Mouse (Mus musculus) forebrain, embryonic 14.5 days (tissue): ENCODE results near the gene Ing2. TPM values are rescaled to one million over a fixed set of nuclear protein-coding genes. Genes with fewer than 3 reads are reported as not detected.

ENCODE experiments used
- ATAC-seq: fragments of 200-750 bp; cut with Nextera tagmentation; 2 replicates; pipeline ENCODE4 v1.8.0; 2017; ENCODE audit warnings: mild to moderate bottlenecking, moderate library complexity
- DNase-seq: peaks from one replicate; pipeline ENCODE4 v3.0.0-alpha.2; 2015; ENCODE audit warnings: low spot score
- H3K27ac ChIP-seq: fragments of 300-500 bp; sonication (generic); 2 replicates; pipeline ENCODE4 v1.5.1; 2014; ENCODE audit warnings: low read depth, mild to moderate bottlenecking, control low read depth, low read length, moderate library complexity
- H3K27me3 ChIP-seq: fragments of 300-500 bp; sonication (generic); replicated peaks from 2 replicates; pipeline ENCODE4 v1.6.1; 2014; ENCODE audit warnings: low read length, control low read depth, mixed read lengths; ENCODE audit not compliant: control insufficient read depth, insufficient read depth
- H3K36me3 ChIP-seq: fragments of 300-500 bp; sonication (generic); 2 replicates; pipeline ENCODE4 v1.6.1; 2014; ENCODE audit warnings: low read length, control low read depth; ENCODE audit not compliant: control insufficient read depth, insufficient read depth
- H3K4me1 ChIP-seq: fragments of 300-500 bp; sonication (generic); 2 replicates; pipeline ENCODE4 v1.6.1; 2014; ENCODE audit warnings: antibody characterized with exemption, low read length, control low read depth; ENCODE audit not compliant: control insufficient read depth, insufficient read depth
- H3K4me2 ChIP-seq: fragments of 300-500 bp; sonication (generic); 2 replicates; pipeline ENCODE4 v1.6.1; 2014; ENCODE audit warnings: mild to moderate bottlenecking, control low read depth, low read length
- H3K4me3 ChIP-seq: fragments of 300-500 bp; sonication (generic); 2 replicates; pipeline ENCODE4 v1.5.1; 2014; ENCODE audit warnings: low read depth, low read length, control low read depth
- H3K9ac ChIP-seq: fragments of 300-500 bp; sonication (generic); 2 replicates; pipeline ENCODE4 v1.6.1; 2014; ENCODE audit warnings: mild to moderate bottlenecking, low read length, control low read depth, moderate library complexity
- H3K9me3 ChIP-seq: fragments of 300-500 bp; sonication (generic); replicated peaks from 2 replicates; pipeline ENCODE4 v1.6.1; 2016; ENCODE audit warnings: low read length, control low read depth, mixed read lengths; ENCODE audit not compliant: control insufficient read depth
- WGBS: fragments of 180-500 bp; shearing (Covaris S2); extraction: QIAGEN DNeasy Blood & Tissue Kit; methylation state at CpG from one replicate; pipeline ENCODE4 v1.1.7; 2014; 5-methylcytosine and 5-hydroxymethylcytosine counted together
- polyA plus RNA-seq: library from polyadenylated mRNA; unstranded; fragments of >200 nt; fragmentation: Nextera tagmentation; extraction: Ambion mirVana; gene quantifications from 2 replicates; pipeline ENCODE4 v1.2.1, GENCODE M21; 2014

Ing2 gene
- polyA plus RNA-seq = 5.8 and 10.1 TPM in 2 replicates

DNA sequence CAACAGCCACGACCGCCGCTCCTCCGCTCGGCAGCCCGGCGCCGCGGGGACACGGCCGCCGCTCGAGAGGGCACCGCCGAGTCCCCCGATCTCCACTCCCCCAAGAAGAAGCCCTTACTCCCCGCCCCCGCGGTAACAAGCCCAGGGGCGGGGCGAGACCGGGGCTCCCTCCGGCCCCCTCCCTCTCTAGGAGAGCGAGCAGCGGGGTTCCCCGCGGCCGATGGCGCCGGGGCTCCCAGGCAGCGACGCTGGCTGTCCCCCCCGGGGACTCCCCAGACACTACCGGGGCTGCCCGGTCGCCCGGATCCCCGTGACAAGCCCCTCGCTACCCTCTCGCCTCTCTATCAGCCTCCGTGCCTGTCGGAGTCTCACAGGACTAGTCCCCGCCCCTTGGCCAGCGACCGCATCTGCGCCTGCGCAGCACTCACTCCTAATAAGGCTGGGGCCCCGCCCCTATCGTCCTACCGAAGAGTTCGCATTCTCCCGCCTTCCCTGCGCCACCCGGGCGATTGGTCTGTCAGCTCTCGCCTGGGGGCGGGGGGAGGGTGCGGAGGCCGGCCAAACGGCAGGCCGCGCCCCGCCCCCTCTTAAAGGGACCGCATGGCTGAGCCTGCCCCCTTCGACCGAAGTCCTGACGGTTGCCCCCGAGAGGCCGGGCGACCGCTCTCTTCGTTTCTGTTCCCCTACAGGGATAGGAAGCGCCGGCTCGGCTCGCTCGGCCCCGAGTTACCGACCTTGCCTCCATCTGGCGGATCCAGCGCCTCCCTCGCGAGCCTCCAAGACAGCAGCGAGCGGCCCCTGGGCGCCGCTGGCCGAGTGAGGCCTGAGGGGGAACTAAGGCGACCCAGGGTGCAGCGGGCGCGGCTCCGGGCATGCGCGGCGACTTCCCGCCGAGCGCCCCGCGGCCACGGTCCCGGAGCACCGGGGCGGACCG is at the start of gene Ing2:
Ing2 (minus strand) TSS at position 780 of the 934 bp plus-strand sequence.
- no peaks in the 10 kb centered on the region for H3K36me3 ChIP-seq
- DNase-seq (peak; percentile 100), ATAC-seq (peak; percentile 91)
- H3K4me2 ChIP-seq = peak within 1 kb of the TSS; percentile 72
- H3K27ac ChIP-seq = peak within 1 kb of the TSS; percentile 90
- no peaks in the 10 kb centered on the region for H3K27me3 ChIP-seq
- no peaks in the 10 kb centered on the region for H3K9me3 ChIP-seq
- H3K9ac ChIP-seq = peak within 1 kb of the TSS; percentile 86
- H3K4me1 ChIP-seq = no peaks in the 10 kb centered on the region
- under 1% methylated on average over 84 of the region's 106 CpGs for WGBS
- H3K4me3 ChIP-seq = peak within 1 kb of the TSS; percentile 91

DNA sequence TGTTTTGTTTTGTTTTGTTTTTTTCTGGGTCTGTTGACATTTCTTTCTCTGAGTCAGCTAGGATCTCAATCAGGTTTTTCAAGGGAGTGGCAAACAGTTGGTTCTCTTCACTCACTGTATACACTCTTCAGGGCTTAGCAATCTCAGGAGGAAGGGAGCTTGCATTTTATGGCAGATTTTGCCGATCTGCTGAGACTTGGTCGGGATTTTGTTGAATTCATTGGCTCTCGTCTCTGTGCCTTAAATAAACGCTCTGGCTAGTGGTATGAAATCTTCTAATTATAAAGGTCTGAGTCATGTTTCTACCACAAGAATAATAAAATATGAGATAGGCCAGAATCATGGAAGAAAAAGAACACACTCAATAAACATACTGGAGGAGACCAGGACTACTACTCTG is 46.3 kb upstream of the Ing2 start:
- Histone ChIP-seq H3K27ac (no peak overlapping the region), H3K4me2 (no peak overlapping the region), H3K36me3 (no peaks in the 10 kb centered on the region), H3K9me3 (no peaks in the 10 kb centered on the region), H3K4me3 (no peak overlapping the region), H3K9ac (no peak overlapping the region), H3K27me3 (no peaks in the 10 kb centered on the region), H3K4me1 (no peaks in the 10 kb centered on the region)
- WGBS = 79% methylated on average over 4 of the region's 4 CpGs
- ATAC-seq (no peak), DNase-seq (no peak)

DNA sequence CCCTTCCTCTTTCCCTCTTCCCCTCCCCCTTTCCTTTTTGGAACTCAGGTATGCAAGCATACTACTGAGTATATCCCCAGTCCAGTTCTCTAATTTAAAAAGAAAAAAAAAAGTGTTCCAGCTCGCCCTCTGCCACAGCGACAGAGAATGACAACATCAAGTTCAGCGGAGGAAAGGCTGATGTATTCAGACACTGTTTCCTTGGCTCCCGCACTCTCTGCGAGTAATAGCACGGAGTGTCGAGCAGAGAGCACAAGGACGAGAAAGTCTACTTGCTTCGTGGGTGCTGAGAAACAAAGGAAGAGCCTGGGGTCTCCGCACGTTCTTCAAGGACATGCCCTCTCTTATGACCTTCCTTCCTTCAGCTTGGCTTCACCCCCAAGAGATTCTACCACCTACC is 43.3 kb upstream of the Ing2 start:
- no peaks in the 10 kb centered on the region for H3K27me3 ChIP-seq
- WGBS = 35% methylated on average over 11 of the region's 11 CpGs
- H3K9me3 ChIP-seq = no peaks in the 10 kb centered on the region
- H3K4me1 ChIP-seq = no peaks in the 10 kb centered on the region
- DNase-seq (peak; percentile 13), ATAC-seq (no peak)
- no peak overlapping the region for H3K9ac ChIP-seq
- no peaks in the 10 kb centered on the region for H3K36me3 ChIP-seq
- H3K4me3 ChIP-seq = no peak overlapping the region
- H3K27ac ChIP-seq = no peak overlapping the region
- no peak overlapping the region for H3K4me2 ChIP-seq

DNA sequence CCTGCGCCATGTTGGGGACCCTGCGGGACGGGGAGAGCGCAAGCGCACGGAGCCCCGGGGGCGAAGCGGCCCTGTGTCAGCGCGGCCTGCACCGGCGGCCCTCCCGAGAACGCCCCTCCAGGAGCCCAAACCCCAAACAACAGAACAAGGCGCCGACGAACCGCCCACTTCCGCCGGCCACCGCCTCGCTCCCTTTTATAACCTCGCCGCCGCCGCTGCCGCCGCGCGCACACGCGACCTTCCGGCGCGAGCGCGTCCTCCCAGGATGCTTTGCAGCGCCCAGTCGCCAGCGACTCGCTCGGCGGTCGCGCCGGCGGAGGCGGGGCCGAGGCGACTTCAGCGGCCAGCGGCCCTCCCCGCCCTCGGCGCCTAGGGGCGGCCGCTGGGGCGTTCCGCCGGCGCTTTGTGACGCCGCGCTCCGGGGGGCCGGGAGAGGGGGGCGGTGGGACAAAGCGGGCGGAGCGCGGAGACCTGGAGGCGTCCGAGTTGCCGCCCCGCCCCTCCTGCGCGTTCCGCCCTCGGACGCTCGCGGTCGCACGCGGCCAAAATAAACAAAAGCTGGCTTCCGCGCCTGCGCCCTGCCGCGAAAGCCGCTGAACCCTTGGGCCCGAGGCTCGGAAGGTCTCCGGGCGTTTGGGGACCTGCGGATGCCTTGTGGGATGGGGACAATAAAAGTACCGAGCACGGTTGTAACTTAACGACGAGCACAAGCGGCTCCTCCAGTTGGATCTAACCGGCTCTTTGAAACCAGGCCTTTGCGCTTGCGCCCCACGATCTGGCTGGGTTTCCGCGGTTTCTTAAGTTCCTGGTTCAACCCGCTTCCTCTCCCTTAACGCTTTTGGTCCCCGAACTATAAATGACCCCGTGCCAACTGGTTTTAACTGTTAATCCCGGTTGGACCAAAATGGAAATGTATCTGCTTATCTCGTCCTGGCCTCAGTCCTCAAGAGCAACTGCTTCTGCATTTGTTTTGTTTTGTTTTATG is 38.7 kb upstream of the Ing2 start, which contains the start of gene Cdkn2aip:
Cdkn2aip (minus strand) TSS at position 172 of the 985 bp plus-strand sequence.
- DNase-seq (peak; percentile 97), ATAC-seq (peak; percentile 95)

DNA sequence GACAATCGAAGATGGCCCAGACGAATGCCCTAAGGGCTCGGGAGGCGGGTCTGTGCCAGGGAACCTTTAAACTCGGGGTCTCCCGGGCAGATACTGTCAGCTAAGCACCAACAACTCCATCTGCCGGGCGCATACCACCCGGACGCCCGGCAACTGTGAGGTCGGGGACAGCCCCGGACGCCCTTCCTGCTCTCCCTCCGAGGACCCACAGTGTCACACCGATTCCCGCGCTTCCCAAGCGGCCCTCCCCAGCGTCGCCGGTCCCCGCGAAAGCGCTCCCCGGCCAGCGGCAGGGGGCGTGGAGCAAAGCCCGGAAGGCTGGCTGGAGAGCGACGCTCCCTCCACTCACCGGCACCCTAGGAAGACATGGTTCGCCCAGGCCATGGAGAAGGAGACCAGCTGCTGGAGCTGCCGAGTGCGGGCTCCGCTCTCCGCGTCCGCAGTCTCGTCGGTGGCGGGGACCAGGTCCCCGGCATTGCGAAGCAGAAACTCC is 37.9 kb upstream of the Ing2 start:
- under 1% methylated on average over 44 of the region's 44 CpGs for WGBS
- H3K4me1 ChIP-seq = peaks cover 4% of the 10 kb centered on the region
- H3K4me3 ChIP-seq = peak overlapping the region; percentile 99
- peaks cover 25% of the 10 kb centered on the region for H3K36me3 ChIP-seq
- peak overlapping the region; percentile 98 for H3K27ac ChIP-seq
- DNase-seq = no peak
- H3K9ac ChIP-seq = peak overlapping the region; percentile 93
- H3K4me2 ChIP-seq = peak overlapping the region; percentile 77
- peak; percentile 44 for ATAC-seq
- no peaks in the 10 kb centered on the region for H3K27me3 ChIP-seq
- no peaks in the 10 kb centered on the region for H3K9me3 ChIP-seq

More for the DNA sequence above, 38.7 kb upstream of the Ing2 start, which contains the start of gene Cdkn2aip:
- under 1% methylated on average over 72 of the region's 114 CpGs for WGBS
- Histone ChIP-seq H3K9me3 (no peaks in the 10 kb centered on the region), H3K36me3 (peaks cover 18% of the 10 kb centered on the region), H3K4me2 (peak within 1 kb of the TSS; percentile 77), H3K27me3 (no peaks in the 10 kb centered on the region), H3K9ac (peak within 1 kb of the TSS; percentile 93), H3K27ac (peak within 1 kb of the TSS; percentile 98), H3K4me3 (peak within 1 kb of the TSS; percentile 99), H3K4me1 (peaks cover 4% of the 10 kb centered on the region)

DNA sequence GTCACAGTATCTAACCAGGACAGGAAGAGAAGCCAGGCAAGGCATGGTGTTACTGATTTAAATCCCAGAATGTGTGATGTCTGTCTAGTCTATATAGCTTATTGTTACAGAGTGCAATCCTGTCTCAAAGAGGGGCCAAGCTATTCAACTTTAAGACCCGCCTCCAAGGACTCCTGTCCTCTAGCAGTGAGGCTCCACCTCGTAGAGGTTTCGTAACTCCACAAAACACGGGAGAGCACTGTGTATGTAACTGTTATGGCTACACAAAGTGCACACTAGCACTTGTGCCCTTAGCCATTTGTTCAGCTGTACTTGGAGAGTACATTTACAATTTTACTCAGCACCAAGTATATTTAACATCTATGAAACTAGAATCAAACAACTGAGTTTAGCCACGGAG is 32.8 kb upstream of the Ing2 start:
- H3K36me3 ChIP-seq = peaks cover 45% of the 10 kb centered on the region
- no peak overlapping the region for H3K4me3 ChIP-seq
- 87% methylated on average over 5 of the region's 5 CpGs for WGBS
- H3K9ac ChIP-seq = no peak overlapping the region
- H3K27ac ChIP-seq = no peak overlapping the region
- DNase-seq = no peak
- no peaks in the 10 kb centered on the region for H3K9me3 ChIP-seq
- ATAC-seq = no peak
- H3K4me1 ChIP-seq = peaks cover 4% of the 10 kb centered on the region
- no peak overlapping the region for H3K4me2 ChIP-seq
- H3K27me3 ChIP-seq = no peaks in the 10 kb centered on the region

DNA sequence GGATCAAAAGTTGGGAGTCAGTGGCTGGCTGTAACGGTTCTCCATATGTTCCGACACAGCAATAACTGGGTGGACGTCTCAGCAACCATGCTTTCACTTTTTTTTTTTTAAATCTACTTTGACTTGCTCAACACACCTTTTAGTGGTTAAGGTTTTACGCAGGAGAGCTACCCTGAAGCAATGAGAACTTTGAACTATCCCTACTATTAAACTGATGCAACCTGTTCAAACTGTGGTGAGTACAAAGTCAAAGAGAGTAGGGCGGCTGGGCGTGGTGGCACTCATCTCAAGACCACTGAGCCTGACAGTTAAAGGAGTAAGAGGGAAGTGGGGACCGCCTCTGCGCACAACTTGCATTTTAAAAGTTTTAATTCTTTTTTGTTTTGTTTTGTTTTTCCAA is 31.4 kb upstream of the Ing2 start:
- ATAC-seq (no peak), DNase-seq (no peak)
- WGBS = 95% methylated on average over 8 of the region's 8 CpGs
- H3K9me3 ChIP-seq = no peaks in the 10 kb centered on the region
- H3K36me3 ChIP-seq = peaks cover 39% of the 10 kb centered on the region
- no peak overlapping the region for H3K4me3 ChIP-seq
- H3K9ac ChIP-seq = no peak overlapping the region
- no peaks in the 10 kb centered on the region for H3K4me1 ChIP-seq
- H3K27ac ChIP-seq = no peak overlapping the region
- H3K27me3 ChIP-seq = no peaks in the 10 kb centered on the region
- no peak overlapping the region for H3K4me2 ChIP-seq

DNA sequence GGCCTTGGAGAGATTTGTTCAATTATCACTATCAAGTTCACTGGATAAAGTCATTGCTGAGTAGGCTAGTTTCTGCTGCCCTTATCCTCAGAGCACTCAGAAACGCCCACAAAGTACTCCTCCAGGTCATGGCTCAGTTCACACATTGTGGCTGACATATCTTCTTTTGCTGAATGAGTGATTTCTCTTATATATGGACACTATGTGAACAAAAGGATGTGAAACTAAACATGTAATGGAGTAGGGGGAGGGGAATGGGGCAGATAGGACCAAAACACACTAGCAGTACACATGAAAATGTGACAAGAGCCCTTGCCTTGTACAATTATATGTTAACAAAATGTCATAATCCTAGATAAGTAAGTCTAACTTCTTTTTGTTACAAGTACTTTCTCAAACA is 27.0 kb upstream of the Ing2 start:
- H3K9me3 ChIP-seq = no peaks in the 10 kb centered on the region
- H3K9ac ChIP-seq = no peak overlapping the region
- 55% methylated on average over 1 of the region's 1 CpGs for WGBS
- no peaks in the 10 kb centered on the region for H3K27me3 ChIP-seq
- DNase-seq = no peak
- no peak overlapping the region for H3K4me3 ChIP-seq
- no peaks in the 10 kb centered on the region for H3K4me1 ChIP-seq
- H3K36me3 ChIP-seq = peaks cover 13% of the 10 kb centered on the region; the same call in 1 of the 2 replicates
- H3K27ac ChIP-seq = no peak overlapping the region
- no peak for ATAC-seq
- H3K4me2 ChIP-seq = no peak overlapping the region
